Comparison of ENCODE assay signal across 16 mouse cellular contexts in genomic region chr16:91663795-91664194, GRCm38 (mm10).
"Had no signal": no experiment of that assay in that cellular context is flagged by ENCODE, and none has a peak within 500 bp of the region (broad histone marks: within the 10 kb centered on the region; RNA-seq: fewer than 3 reads in every experiment).

No protein-coding gene starts in this region.

- H3K27ac ChIP-seq: neural tube, embryonic 13.5 days; neural tube, embryonic 15.5 days; stomach, embryonic 15.5 days; stomach, postnatal 0 days had no signal

- H3K9me3 ChIP-seq: neural tube, embryonic 13.5 days; neural tube, embryonic 15.5 days; stomach, embryonic 15.5 days had no signal

- H3K27me3 ChIP-seq: neural tube, embryonic 13.5 days; neural tube, embryonic 15.5 days; stomach, embryonic 15.5 days had no signal

- DNase-seq: retina, postnatal 1 day; right cerebral cortex, adult 18-20 months; right cerebral cortex, postnatal 14 days; right cerebral cortex, postnatal 25 days; right cerebral cortex, postnatal 4 days; spleen, adult 18-20 months; thymus, adult 18-20 months; thymus, adult 2 months; thymus, postnatal 14 days; thymus, postnatal 25 days; thymus, postnatal 36 days; thymus, postnatal 4 days had no signal

- H3K4me1 ChIP-seq: stomach, embryonic 15.5 days had no signal

- H3K4me3 ChIP-seq: neural tube, embryonic 13.5 days; neural tube, embryonic 15.5 days; stomach, embryonic 15.5 days had no signal

- H3K9ac ChIP-seq: neural tube, embryonic 13.5 days; neural tube, embryonic 15.5 days; stomach, embryonic 15.5 days had no signal
